Mouse (Mus musculus) G1E (cell line): ENCODE results near the gene Zgpat. TPM values are rescaled to one million over a fixed set of nuclear protein-coding genes. Genes with fewer than 3 reads are reported as not detected.

Experiments
- ATAC-seq: 2 replicates; pipeline ENCODE4 v1.8.0; 2016; ENCODE audit warnings: mild to moderate bottlenecking; ENCODE audit not compliant: insufficient number of reproducible peaks, poor library complexity, low FRiP score, severe bottlenecking; ENCODE audit errors: extremely low read depth
- DNase-seq: peaks from one replicate; pipeline ENCODE4 v3.0.0; 2012; ENCODE audit warnings: low spot score
- H3K27me3 ChIP-seq: 2 replicates; pipeline ENCODE4 v1.6.1; 2012; ENCODE audit warnings: mild to moderate bottlenecking, low read length, inconsistent platforms; ENCODE audit not compliant: insufficient read depth
- H3K36me3 ChIP-seq: replicated peaks from 2 replicates; pipeline ENCODE3; 2012; ENCODE audit warnings: mild to moderate bottlenecking, inconsistent platforms
- H3K4me1 ChIP-seq: 2 replicates; pipeline ENCODE4 v1.6.1; 2012; ENCODE audit warnings: low read depth, low read length, inconsistent platforms, mixed read lengths; ENCODE audit not compliant: insufficient read depth
- H3K4me3 ChIP-seq: 2 replicates; pipeline ENCODE4 v1.5.1; 2012; ENCODE audit warnings: low read depth, mild to moderate bottlenecking, inconsistent platforms, low read length, moderate library complexity, mixed read lengths
- H3K9me3 ChIP-seq: replicated peaks from 2 replicates; pipeline ENCODE4 v1.6.1; 2012; ENCODE audit warnings: inconsistent platforms
- CTCF ChIP-seq: IDR thresholded peaks from 2 replicates; pipeline ENCODE4 v1.5.1; 2012; ENCODE audit warnings: low read depth, low read length, inconsistent platforms, mixed read lengths
- GATA1 ChIP-seq: IDR thresholded peaks from 2 replicates; pipeline ENCODE4 v1.6.1; 2012; ENCODE audit warnings: borderline replicate concordance, low read length, inconsistent platforms, mixed read lengths
- GATA2 ChIP-seq: IDR thresholded peaks from 2 replicates; pipeline ENCODE4 v1.6.1; 2012; ENCODE audit warnings: low read depth, low read length, inconsistent platforms, borderline replicate concordance
- POLR2AphosphoS5 ChIP-seq: IDR thresholded peaks from 2 replicates; pipeline ENCODE4 v1.6.1; 2012; ENCODE audit warnings: low read depth, low read length, inconsistent platforms; ENCODE audit not compliant: insufficient replicate concordance
- TAL1 ChIP-seq: conservative IDR thresholded peaks from 2 replicates; pipeline ENCODE4 v1.6.1; 2012; ENCODE audit warnings: low read depth, low read length, inconsistent platforms, mixed read lengths
- polyA plus RNA-seq: library from polyadenylated mRNA; stranded (reverse); fragments of >175 nt; gene quantifications from 2 replicates; pipeline ENCODE4 v1.2.3, GENCODE M21; 2012
- total RNA-seq, 2 experiments: library from RNA; stranded (forward) in 1 of 2; stranded (reverse) in 1 of 2; fragments of 200-1000 nt in 1 of 2; fragments of >200 nt in 1 of 2; fragmentation: Nextera tagmentation in 1 of 2; gene quantifications; 2 replicates each; pipeline ENCODE4 v1.2.3; 2014 to 2017

Zgpat gene
- total RNA-seq (2014; fragmentation: Nextera tagmentation) = 22.2 and 22.3 TPM in 2 replicates
- 40.0 and 40.5 TPM in 2 replicates for total RNA-seq (2017)
- polyA plus RNA-seq = 26.0 and 28.1 TPM in 2 replicates

GRCm38 (mm10) chr2:181364860-181365596 is at the start of gene Zgpat, which contains the start of gene Arfrp1:
Gene Zgpat (plus strand): TSS chr2:181364928.
Gene Arfrp1 (minus strand): TSS chr2:181365404.
- peaks cover 67% of the 10 kb centered on the region for H3K36me3 ChIP-seq
- peaks cover 52% of the 10 kb centered on the region for H3K4me1 ChIP-seq
- no peak for TF ChIP-seq POLR2AphosphoS5
- TF ChIP-seq CTCF = no peak
- TF ChIP-seq TAL1 = no peak
- no peak for TF ChIP-seq GATA2
- DNase-seq (peak; percentile 92), ATAC-seq (peak; percentile 61)
- peak within 1 kb of the TSS; percentile 96 for H3K4me3 ChIP-seq
- H3K9me3 ChIP-seq = no peaks in the 10 kb centered on the region
- no peaks in the 10 kb centered on the region for H3K27me3 ChIP-seq

- DNase-seq (peak; percentile 83), ATAC-seq (peak; percentile 95)
- TF ChIP-seq TAL1 = no peak
- TF ChIP-seq GATA2 = no peak
- TF ChIP-seq GATA1 = no peak
- TF ChIP-seq CTCF = no peak
- no peak for TF ChIP-seq POLR2AphosphoS5
- H3K4me1 ChIP-seq = peaks cover 22% of the 10 kb centered on the region
- no peaks in the 10 kb centered on the region for H3K9me3 ChIP-seq
- peaks cover 4% of the 10 kb centered on the region; the same call in 1 of the 2 replicates for H3K27me3 ChIP-seq
- H3K36me3 ChIP-seq = peaks cover 38% of the 10 kb centered on the region
- peak within 1 kb of the TSS; percentile 74 for H3K4me3 ChIP-seq
Observed at GRCm38 (mm10) chr2:181319248-181320102, 45.3 kb upstream of the Zgpat start, which contains the start of gene Rtel1. Gene Rtel1 (plus strand): TSS chr2:181319739.

DNA sequence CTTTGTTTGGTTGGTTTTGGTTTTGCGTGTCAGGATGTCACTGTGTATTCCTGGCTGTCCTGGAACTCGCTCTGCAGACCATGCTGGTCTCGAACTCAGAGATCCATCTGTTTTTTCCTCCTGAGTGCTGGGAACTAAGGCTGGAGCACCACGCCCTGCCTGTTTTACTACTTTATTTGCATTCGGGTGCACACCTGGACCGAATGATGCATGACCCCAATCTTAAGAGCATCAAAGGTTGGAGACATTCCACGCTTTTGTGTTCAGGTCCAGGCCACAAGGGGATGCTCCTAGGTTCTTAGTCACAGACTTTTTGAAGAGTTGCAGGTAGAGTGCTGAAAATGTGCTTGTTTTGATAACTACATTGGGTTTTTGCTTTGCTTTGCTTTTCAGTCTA is 44.6 kb upstream of the Zgpat start:
- Histone ChIP-seq H3K27me3 (no peaks in the 10 kb centered on the region; the same call in 1 of the 2 replicates), H3K4me1 (peaks cover 22% of the 10 kb centered on the region), H3K36me3 (peaks cover 45% of the 10 kb centered on the region), H3K4me3 (peak overlapping the region; percentile 74), H3K9me3 (no peaks in the 10 kb centered on the region)
- DNase-seq (no peak), ATAC-seq (no peak)
- no peak for TF ChIP-seq GATA1
- no peak for TF ChIP-seq GATA2
- TF ChIP-seq CTCF = no peak
- TF ChIP-seq TAL1 = no peak
- TF ChIP-seq POLR2AphosphoS5 = no peak

GRCm38 (mm10) chr2:181322136-181322535 is 42.6 kb upstream of the Zgpat start:
- Histone ChIP-seq H3K36me3 (peaks cover 65% of the 10 kb centered on the region), H3K27me3 (no peaks in the 10 kb centered on the region)
- ATAC-seq = no peak

DNA sequence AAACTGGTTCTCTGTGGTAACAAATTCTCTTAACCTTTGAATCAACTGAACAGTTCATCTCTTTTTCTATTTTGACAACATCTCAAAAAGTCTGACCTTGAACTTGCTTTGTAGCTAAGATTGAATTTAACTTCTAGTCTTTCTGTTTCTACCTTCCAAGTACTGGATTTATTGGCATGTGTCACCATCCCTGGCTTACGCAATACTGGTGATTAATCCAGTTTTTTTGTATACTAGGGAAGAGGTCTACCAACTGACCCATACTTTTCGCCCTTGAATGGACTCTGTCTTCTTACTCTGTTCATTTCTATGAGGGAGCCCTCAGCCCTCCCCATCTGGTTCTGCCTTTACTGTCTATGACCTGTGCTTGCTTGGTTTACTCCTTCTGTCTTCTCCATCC is 38.6 kb upstream of the Zgpat start:
- no peaks in the 10 kb centered on the region for H3K9me3 ChIP-seq
- no peak overlapping the region for H3K4me3 ChIP-seq
- TF ChIP-seq GATA1 = no peak
- TF ChIP-seq GATA2 = no peak
- TF ChIP-seq CTCF = no peak
- TF ChIP-seq TAL1 = no peak
- no peak for TF ChIP-seq POLR2AphosphoS5
- H3K4me1 ChIP-seq = peaks cover 7% of the 10 kb centered on the region
- no peaks in the 10 kb centered on the region for H3K27me3 ChIP-seq
- no peak for ATAC-seq
- DNase-seq = no peak
- peaks cover 99% of the 10 kb centered on the region for H3K36me3 ChIP-seq

More at GRCm38 (mm10) chr2:181322136-181322535, 42.6 kb upstream of the Zgpat start:
- DNase-seq = no peak
- TF ChIP-seq GATA1 (no peak), TAL1 (no peak), GATA2 (no peak), POLR2AphosphoS5 (no peak), CTCF (no peak)
- Histone ChIP-seq H3K9me3 (no peaks in the 10 kb centered on the region), H3K4me3 (no peak overlapping the region), H3K4me1 (peaks cover 22% of the 10 kb centered on the region)

GRCm38 (mm10) chr2:181332542-181332941 is 32.2 kb upstream of the Zgpat start:
- H3K36me3 ChIP-seq = peaks cover 95% of the 10 kb centered on the region
- H3K27me3 ChIP-seq = no peaks in the 10 kb centered on the region
- TF ChIP-seq GATA2 (no peak), GATA1 (no peak), CTCF (no peak), TAL1 (no peak), POLR2AphosphoS5 (no peak)
- H3K4me1 ChIP-seq = peaks cover 3% of the 10 kb centered on the region; the same call in 1 of the 2 replicates
- no peaks in the 10 kb centered on the region for H3K9me3 ChIP-seq
- DNase-seq (no peak), ATAC-seq (no peak)
- no peak overlapping the region for H3K4me3 ChIP-seq
